Mouse (Mus musculus) liver, adult 2 months (tissue): ENCODE measurements around the gene Mtg2. TPM values are rescaled to one million over a fixed set of nuclear protein-coding genes. Genes with fewer than 3 reads are reported as not detected.

Experiments used
- DNase-seq: peaks from one replicate; pipeline ENCODE4 v3.0.0-alpha.2; 2011; ENCODE audit warnings: low read depth, low spot score; ENCODE audit errors: extremely low read depth
- H3K27ac ChIP-seq: fragments of 200-500 bp; replicated peaks from 2 replicates; pipeline ENCODE4 v1.5.1; 2012; ENCODE audit warnings: low read depth, mild to moderate bottlenecking, control low read depth, inconsistent platforms, low read length; ENCODE audit not compliant: insufficient read depth
- H3K27me3 ChIP-seq: fragments of 200-500 bp; 2 replicates; pipeline ENCODE4 v1.6.1; 2012; ENCODE audit warnings: mild to moderate bottlenecking, moderate library complexity, low read length, inconsistent platforms; ENCODE audit not compliant: control insufficient read depth, insufficient read depth
- H3K36me3 ChIP-seq: fragments of 200-500 bp; 2 replicates; pipeline ENCODE4 v1.6.1; 2012; ENCODE audit warnings: low read length, inconsistent platforms; ENCODE audit not compliant: control insufficient read depth, insufficient read depth
- H3K4me1 ChIP-seq: fragments of 200-500 bp; 2 replicates; pipeline ENCODE4 v1.6.1; 2011; ENCODE audit warnings: low read length; ENCODE audit not compliant: control insufficient read depth, insufficient read depth
- H3K4me3 ChIP-seq: fragments of 200-500 bp; 2 replicates; pipeline ENCODE4 v1.5.1; 2011; ENCODE audit warnings: low read depth, mild to moderate bottlenecking, control low read depth, low read length, moderate library complexity; ENCODE audit not compliant: insufficient read depth
- H3K79me2 ChIP-seq: fragments of 200-500 bp; 2 replicates; pipeline ENCODE4 v1.6.1; 2012; ENCODE audit warnings: inconsistent platforms, mild to moderate bottlenecking, low read length, moderate library complexity; ENCODE audit not compliant: control insufficient read depth, insufficient read depth
- H3K9ac ChIP-seq: fragments of 200-500 bp; 2 replicates; pipeline ENCODE4 v1.6.1; 2012; ENCODE audit warnings: low read depth, mild to moderate bottlenecking, control low read depth, inconsistent platforms, low read length
- CTCF ChIP-seq: fragments of 200-500 bp; IDR thresholded peaks from 2 replicates; pipeline ENCODE4 v1.5.1; 2011; ENCODE audit warnings: low read depth, low read length, control low read depth
- POLR2A ChIP-seq: fragments of 200-500 bp; IDR thresholded peaks from 2 replicates; pipeline ENCODE4 v1.6.1; 2011; ENCODE audit warnings: low read length, control low read depth; ENCODE audit not compliant: insufficient read depth; ENCODE audit errors: extremely low read depth
- WGBS: fragments of 180-500 bp; shearing (Covaris S2); methylation state at CpG from one replicate; pipeline ENCODE4 v1.1.7; 2018; 5-methylcytosine and 5-hydroxymethylcytosine counted together
- polyA plus RNA-seq: library from polyadenylated mRNA; depleted of rRNA; stranded (reverse); fragments of >200 nt; gene quantifications from 2 replicates; pipeline ENCODE4 v1.2.3, GENCODE M21; 2012
- total RNA-seq: library from RNA; depleted of rRNA; stranded (reverse); fragments of >200 nt; gene quantifications from 2 replicates; pipeline ENCODE4 v1.2.3, GENCODE M21; 2014

Gene Mtg2
- total and polyA plus RNA-seq, 2 experiments: 17.8 to 19.6 TPM

DNA sequence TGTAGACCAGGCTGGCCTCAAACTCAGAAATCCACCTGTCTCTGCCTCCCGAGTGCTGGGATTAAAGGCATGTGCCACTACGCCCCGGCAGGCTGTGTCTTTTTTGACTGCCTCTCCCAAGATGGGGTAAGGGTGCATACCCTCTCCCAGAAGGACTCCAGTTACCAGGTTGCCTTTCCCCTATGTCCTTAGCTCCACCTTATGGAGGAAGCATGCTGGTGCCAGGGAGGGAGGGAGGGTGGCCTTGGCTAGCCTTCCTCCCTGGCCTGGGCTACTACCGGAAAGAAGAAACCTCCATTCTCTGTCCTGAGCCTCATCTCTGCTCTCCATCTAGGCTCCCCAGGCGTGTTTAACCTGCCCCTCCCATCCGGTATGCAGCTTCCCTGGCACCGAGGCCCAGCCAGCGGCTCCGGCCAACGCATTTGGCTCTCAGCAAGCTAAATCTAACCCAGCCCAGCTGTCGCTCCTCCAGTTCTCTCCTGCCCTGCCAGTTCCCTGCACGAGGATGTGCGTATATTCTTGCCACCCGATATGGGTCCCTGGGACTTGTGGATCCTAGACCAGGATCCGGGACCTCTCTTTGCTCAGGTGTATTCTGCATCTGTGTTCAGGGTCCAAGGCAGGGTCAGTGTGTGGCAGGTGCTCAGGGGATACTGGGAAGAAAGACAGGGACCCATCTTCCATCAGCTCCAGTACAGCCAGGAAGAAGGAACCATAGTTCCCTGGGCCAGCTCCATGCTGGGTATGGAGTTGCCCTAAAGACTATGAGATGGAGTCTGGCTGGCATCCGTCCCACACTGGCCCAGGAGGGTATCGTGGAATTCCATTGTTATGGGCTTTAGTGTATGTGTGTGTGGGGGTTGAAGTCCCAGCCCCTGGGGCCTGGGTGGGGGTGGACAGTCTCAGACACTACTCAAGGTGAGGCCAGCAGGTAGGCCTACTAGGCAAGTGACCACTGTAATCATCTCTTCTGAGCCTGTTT, 43.8 kb downstream of the Mtg2 start:
- Histone ChIP-seq H3K9ac (no peak overlapping the region), H3K4me1 (peaks cover 5% of the 10 kb centered on the region), H3K27me3 (no peaks in the 10 kb centered on the region), H3K79me2 (peaks cover under 1% of the 10 kb centered on the region; the same call in 1 of the 2 replicates), H3K36me3 (no peaks in the 10 kb centered on the region), H3K4me3 (no peak overlapping the region), H3K27ac (no peak overlapping the region)
- TF ChIP-seq POLR2A (no peak), CTCF (no peak)
- DNase-seq: no peak
- WGBS: 69% methylated on average over 17 of the region's 17 CpGs

DNA sequence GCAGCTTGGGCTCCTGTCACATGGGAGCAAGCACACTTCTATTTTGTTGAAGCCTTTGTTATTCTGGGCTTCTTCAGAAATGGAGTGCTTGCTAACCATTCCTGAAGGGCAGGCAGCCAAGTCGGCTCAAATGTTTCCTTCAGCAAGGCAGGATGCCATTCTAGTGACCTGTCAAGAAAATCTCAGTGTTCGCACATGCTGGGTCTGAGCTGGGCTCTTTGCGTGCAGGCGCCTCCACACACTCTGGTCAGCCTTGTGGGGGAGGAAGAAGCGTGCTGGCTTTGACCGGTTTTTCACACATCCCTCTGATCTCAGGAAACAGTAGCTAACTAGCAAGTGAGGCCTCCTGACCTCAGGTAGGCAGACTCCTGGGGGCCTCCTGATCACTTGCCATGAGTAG, 44.9 kb downstream of the Mtg2 start:
- TF ChIP-seq POLR2A (no peak), CTCF (no peak)
- Histone ChIP-seq H3K9ac (no peak overlapping the region), H3K27ac (no peak overlapping the region), H3K36me3 (no peaks in the 10 kb centered on the region), H3K27me3 (no peaks in the 10 kb centered on the region), H3K79me2 (peaks cover 10% of the 10 kb centered on the region), H3K4me3 (no peak overlapping the region), H3K4me1 (peaks cover 10% of the 10 kb centered on the region)
- no peak for DNase-seq
- WGBS: 68% methylated on average over 6 of the region's 6 CpGs

DNA sequence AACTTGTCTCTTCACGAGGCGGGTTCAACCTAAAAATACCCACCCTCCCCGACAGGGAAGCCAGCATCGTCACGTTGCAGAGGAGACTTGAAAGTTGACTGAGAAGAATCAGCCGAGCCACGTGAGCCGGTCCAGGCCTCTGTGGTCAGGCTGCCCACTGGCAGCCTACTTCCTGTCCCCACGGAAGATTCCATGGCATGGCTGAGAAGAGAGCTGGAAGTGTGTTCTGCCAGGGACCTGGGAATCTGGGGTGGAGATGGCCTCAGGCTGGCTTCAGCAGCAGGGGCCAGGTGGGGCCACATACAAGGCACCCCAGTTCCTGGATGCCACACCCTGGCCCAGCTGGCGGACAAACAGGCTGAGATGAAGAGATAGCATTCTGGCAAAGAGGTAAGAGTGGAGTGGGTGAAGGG, 45.7 kb downstream of the Mtg2 start:
- no peaks in the 10 kb centered on the region for H3K36me3 ChIP-seq
- WGBS: 76% methylated on average over 10 of the region's 10 CpGs
- DNase-seq: no peak

DNA sequence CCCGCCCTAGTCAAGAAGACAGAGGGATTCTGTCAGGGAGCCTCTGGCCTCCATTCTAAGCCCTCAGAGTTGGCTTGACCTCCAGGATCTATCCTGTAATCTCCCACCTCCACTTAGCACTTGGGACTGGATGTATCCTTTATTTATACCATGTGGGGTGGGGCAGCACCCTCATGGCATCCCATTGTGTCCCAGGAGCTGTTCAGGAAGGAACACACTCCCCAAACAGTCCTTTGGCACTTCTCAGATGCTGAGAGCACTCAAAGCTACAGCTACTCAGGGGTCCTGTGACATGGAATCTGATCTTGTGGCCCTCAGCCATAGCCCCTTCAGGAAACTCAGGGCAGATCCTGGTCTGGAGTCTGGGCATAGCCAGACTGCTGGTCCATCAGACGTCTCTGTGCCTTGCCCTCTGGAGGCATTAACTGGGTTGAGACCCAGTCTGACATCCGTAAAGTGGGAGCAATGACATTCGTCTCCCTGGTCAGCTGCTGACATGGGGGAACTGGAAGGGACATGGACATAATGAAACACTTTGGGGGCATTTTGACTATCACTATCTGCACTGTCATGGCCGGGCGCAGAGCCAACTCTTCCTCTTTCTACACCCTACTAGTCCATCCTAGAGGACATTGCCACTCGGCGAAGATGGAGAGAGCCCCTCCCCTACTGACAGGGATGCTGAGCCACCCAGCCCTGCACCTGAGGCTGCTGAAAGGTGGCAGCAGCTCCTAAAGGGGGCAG, 46.5 kb downstream of the Mtg2 start:
- Histone ChIP-seq H3K4me1 (peaks cover 12% of the 10 kb centered on the region), H3K4me3 (no peak overlapping the region), H3K27me3 (no peaks in the 10 kb centered on the region), H3K36me3 (no peaks in the 10 kb centered on the region), H3K27ac (no peak overlapping the region), H3K79me2 (peaks cover 13% of the 10 kb centered on the region), H3K9ac (no peak overlapping the region)
- DNase-seq: no peak
- whole genome bisulfite sequencing: 72% methylated on average over 8 of the region's 8 CpGs
- no peak for TF ChIP-seq POLR2A
- TF ChIP-seq CTCF: no peak

More for the DNA sequence above, 45.7 kb downstream of the Mtg2 start:
- Histone ChIP-seq H3K9ac (no peak overlapping the region), H3K27me3 (no peaks in the 10 kb centered on the region), H3K27ac (no peak overlapping the region), H3K4me1 (peaks cover 12% of the 10 kb centered on the region), H3K79me2 (peaks cover 13% of the 10 kb centered on the region), H3K4me3 (no peak overlapping the region)
- no peak for TF ChIP-seq CTCF
- TF ChIP-seq POLR2A: no peak

DNA sequence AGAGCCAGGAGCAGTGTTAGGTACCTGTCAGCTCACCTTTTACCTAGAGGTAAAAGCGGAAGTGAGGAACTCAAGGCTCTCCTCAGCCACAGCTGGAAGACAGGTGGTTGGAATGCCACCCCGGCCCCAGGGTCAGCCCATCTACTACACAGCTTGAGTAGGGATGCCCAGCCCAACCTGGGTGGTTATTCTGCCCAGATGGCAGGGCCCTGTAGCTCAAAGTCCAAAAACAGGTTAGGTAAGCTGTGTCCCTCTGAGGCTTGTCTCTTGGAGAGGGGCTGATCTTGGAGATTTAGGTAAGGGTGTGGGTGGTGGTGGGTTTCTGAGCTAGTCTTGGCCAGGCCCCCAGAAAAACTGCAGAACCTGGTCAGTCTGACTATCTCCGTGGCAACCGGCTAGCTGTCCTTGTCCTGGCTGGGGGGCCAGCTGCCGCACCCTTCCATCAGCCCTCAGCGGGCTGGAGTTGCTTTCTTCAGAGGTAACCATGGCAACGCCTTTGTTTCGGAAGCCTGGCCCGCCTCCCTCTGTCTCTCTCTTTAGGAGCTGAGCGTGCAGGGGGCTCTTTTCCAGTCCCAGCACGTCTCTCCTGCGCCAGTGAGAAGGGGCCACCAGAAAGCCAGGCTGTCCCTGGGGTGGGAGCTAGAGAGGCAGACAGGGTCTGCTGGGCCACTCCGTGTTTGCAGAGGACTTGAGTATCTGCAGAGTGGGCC, 47.3 kb downstream of the Mtg2 start:
- WGBS: 45% methylated on average over 13 of the region's 13 CpGs
- no peak for DNase-seq
- peaks cover 13% of the 10 kb centered on the region for H3K79me2 ChIP-seq
- TF ChIP-seq CTCF (no peak), POLR2A (no peak)
- no peak overlapping the region for H3K27ac ChIP-seq
- H3K36me3 ChIP-seq: no peaks in the 10 kb centered on the region
- no peak overlapping the region for H3K9ac ChIP-seq
- no peaks in the 10 kb centered on the region for H3K27me3 ChIP-seq
- no peak overlapping the region for H3K4me3 ChIP-seq
- peaks cover 12% of the 10 kb centered on the region for H3K4me1 ChIP-seq
